Mouse (Mus musculus) left cerebral cortex, adult 9 months (tissue): ENCODE measurements around the gene Ahdc1.

Experiments used
- DNase-seq, 2 experiments: peaks; one replicate each; pipeline ENCODE4 v3.0.0; 2022; ENCODE audit warnings: low spot score in 2 of 2

The Ahdc1 gene

GRCm38 (mm10) chr4:133054530-133054929, 43.5 kb downstream of the Ahdc1 start:
- DNase-seq, result no peak

GRCm38 (mm10) chr4:133055163-133055951, 44.3 kb downstream of the Ahdc1 start:
- DNase-seq, result no peak

GRCm38 (mm10) chr4:133056069-133056890, 45.2 kb downstream of the Ahdc1 start:
- peak in 1 of 2 experiments; percentile 75 for DNase-seq

- DNase-seq, result no peak
Observed at GRCm38 (mm10) chr4:133057389-133058122, 46.5 kb downstream of the Ahdc1 start.

- DNase-seq, result no peak
Observed at GRCm38 (mm10) chr4:133058123-133058453, 47.0 kb downstream of the Ahdc1 start.

- no peak for DNase-seq
Observed at GRCm38 (mm10) chr4:133058513-133059480, 47.7 kb downstream of the Ahdc1 start.

GRCm38 (mm10) chr4:133060702-133061101, 49.6 kb downstream of the Ahdc1 start:
- no peak for DNase-seq

GRCm38 (mm10) chr4:133061798-133062197, 50.7 kb downstream of the Ahdc1 start:
- DNase-seq, result no peak

- no peak for DNase-seq
Observed at GRCm38 (mm10) chr4:133062286-133062685, 51.2 kb downstream of the Ahdc1 start.

- no peak for DNase-seq
Observed at GRCm38 (mm10) chr4:133063203-133063602, 52.1 kb downstream of the Ahdc1 start.

- no peak for DNase-seq
Observed at GRCm38 (mm10) chr4:133063799-133064198, 52.7 kb downstream of the Ahdc1 start.

- no peak for DNase-seq
Observed at GRCm38 (mm10) chr4:133064791-133065190, 53.7 kb downstream of the Ahdc1 start.

- no peak for DNase-seq
Observed at GRCm38 (mm10) chr4:133065894-133066386, 54.9 kb downstream of the Ahdc1 start.

GRCm38 (mm10) chr4:133068400-133069138, 57.5 kb downstream of the Ahdc1 start:
- no peak for DNase-seq

- DNase-seq, result no peak
Observed at GRCm38 (mm10) chr4:133070388-133070787, 59.3 kb downstream of the Ahdc1 start.

GRCm38 (mm10) chr4:133070821-133071372, 59.8 kb downstream of the Ahdc1 start:
- no peak for DNase-seq

GRCm38 (mm10) chr4:133073192-133073591, 62.1 kb downstream of the Ahdc1 start:
- DNase-seq, result no peak

GRCm38 (mm10) chr4:133074070-133074819, 63.2 kb downstream of the Ahdc1 start:
- peak in 1 of 2 experiments; percentile 55 for DNase-seq
